Mouse (Mus musculus) heart, embryonic 15.5 days (tissue): ENCODE measurements around the gene Ncaph2. TPM values are rescaled to one million over a fixed set of nuclear protein-coding genes. Genes with fewer than 3 reads are reported as not detected.

Source experiments
- microRNA-seq: library from miRNA; unstranded; fragments of <30 nt; microRNA quantifications from one replicate; pipeline ENCODE4, GENCODE M21; 2016
- polyA plus RNA-seq: library from polyadenylated mRNA; unstranded; fragments of >200 nt; fragmentation: Nextera tagmentation; extraction: Ambion mirVana; gene quantifications from 2 replicates; pipeline ENCODE4 v1.2.1, GENCODE M21; 2015

The Ncaph2 gene
- polyA plus RNA-seq, 1 experiment from 2014 or later = 85.3 TPM

Small RNA genes lying within 50 kb of the gene (microRNA-seq; reads per million reads assigned to microRNA genes)
- gene Mir6959 = not detected

Other genes with a start within 250 kb of the Ncaph2 start
- 7.9 and 10.6 TPM in 2 replicates for gene Tubgcp6, start 232.6 kb upstream of the Ncaph2 start, polyA plus RNA-seq
- 14.8 and 18.2 TPM in 2 replicates for gene Hdac10, start 227.0 kb upstream of the Ncaph2 start, polyA plus RNA-seq
- gene Mapk12, start 215.0 kb upstream of the Ncaph2 start, polyA plus RNA-seq = 16.0 and 19.1 TPM in 2 replicates
- gene Mapk11, start 206.1 kb upstream of the Ncaph2 start, polyA plus RNA-seq = 3.1 and 4.1 TPM in 2 replicates
- gene Plxnb2, start 174.9 kb upstream of the Ncaph2 start, polyA plus RNA-seq = 76.5 and 109 TPM in 2 replicates
- gene Dennd6b, start 159.2 kb upstream of the Ncaph2 start, polyA plus RNA-seq = 15.3 and 18.2 TPM in 2 replicates
- gene Ppp6r2, start 144.2 kb upstream of the Ncaph2 start, polyA plus RNA-seq = 18.6 and 22.7 TPM in 2 replicates
- gene Sbf1, start 40.4 kb upstream of the Ncaph2 start, polyA plus RNA-seq = 27.5 and 45.9 TPM in 2 replicates
- gene Adm2, start 33.0 kb upstream of the Ncaph2 start, polyA plus RNA-seq = 0.19 and 0.60 TPM in 2 replicates
- 0.28 TPM in 1 of 2 replicates, not detected in the other for gene Miox, start 21.3 kb upstream of the Ncaph2 start, polyA plus RNA-seq
- 43.0 and 57.7 TPM in 2 replicates for gene Lmf2, start 60 bp upstream of the Ncaph2 start, polyA plus RNA-seq
- 7.0 and 8.2 TPM in 2 replicates for gene Sco2, start 18.1 kb downstream of the Ncaph2 start, polyA plus RNA-seq
- gene Tymp, start 21.3 kb downstream of the Ncaph2 start, polyA plus RNA-seq = 1.2 and 1.3 TPM in 2 replicates
- 0.96 and 1.1 TPM in 2 replicates for gene Odf3b, start 23.6 kb downstream of the Ncaph2 start, polyA plus RNA-seq
- not detected in 2 replicates for gene Klhdc7b, start 29.2 kb downstream of the Ncaph2 start, polyA plus RNA-seq
- gene Syce3, start 54.8 kb downstream of the Ncaph2 start, polyA plus RNA-seq = not detected in 2 replicates
- 169 and 195 TPM in 2 replicates for gene Cpt1b, start 70.1 kb downstream of the Ncaph2 start, polyA plus RNA-seq
- 3.3 and 3.9 TPM in 2 replicates for gene C730034F03Rik, start 73.9 kb downstream of the Ncaph2 start, polyA plus RNA-seq
- gene Gm44502, start 74.0 kb downstream of the Ncaph2 start, polyA plus RNA-seq = 0.16 and 0.76 TPM in 2 replicates
- 72.7 and 73.8 TPM in 2 replicates for gene Chkb, start 74.2 kb downstream of the Ncaph2 start, polyA plus RNA-seq
- gene Mapk8ip2, start 98.2 kb downstream of the Ncaph2 start, polyA plus RNA-seq = 0.16 and 1.3 TPM in 2 replicates
- 16.3 and 19.9 TPM in 2 replicates for gene Arsa, start 121.7 kb downstream of the Ncaph2 start, polyA plus RNA-seq
- gene Shank3, start 143.9 kb downstream of the Ncaph2 start, polyA plus RNA-seq = 1.4 and 2.1 TPM in 2 replicates
- gene Acr, start 212.6 kb downstream of the Ncaph2 start, polyA plus RNA-seq = 0.08 and 0.22 TPM in 2 replicates
- gene Rabl2, start 236.2 kb downstream of the Ncaph2 start, polyA plus RNA-seq = 18.1 and 22.3 TPM in 2 replicates